Mouse (Mus musculus) lung, embryonic 14.5 days (tissue): Measurements from ENCODE around the gene Bckdk. TPM values are rescaled to one million over a fixed set of nuclear protein-coding genes. Genes with fewer than 3 reads are reported as not detected.

Experiments
- ATAC-seq: fragments of 200-750 bp; cut with Nextera tagmentation; 2 replicates; pipeline ENCODE4 v1.8.0; 2017; ENCODE audit warnings: mild to moderate bottlenecking, moderate TSS enrichment, moderate library complexity; ENCODE audit not compliant: insufficient read depth
- DNase-seq: peaks from one replicate; pipeline ENCODE4 v3.0.0-alpha.2; 2015
- H3K27ac ChIP-seq: fragments of 300-500 bp; sonication (generic); 2 replicates; pipeline ENCODE4 v1.5.1; 2014; ENCODE audit warnings: low read depth, mild to moderate bottlenecking, moderate library complexity
- H3K27me3 ChIP-seq: fragments of 300-500 bp; sonication (generic); 2 replicates; pipeline ENCODE4 v1.6.1; 2014; ENCODE audit warnings: low read length, control low read depth; ENCODE audit not compliant: insufficient read depth
- H3K36me3 ChIP-seq: fragments of 300-500 bp; sonication (generic); 2 replicates; pipeline ENCODE4 v1.6.1; 2014; ENCODE audit warnings: control low read depth; ENCODE audit not compliant: insufficient read depth
- H3K4me1 ChIP-seq: fragments of 300-500 bp; sonication (generic); 2 replicates; pipeline ENCODE4 v1.6.1; 2014; ENCODE audit warnings: antibody characterized with exemption, control low read depth; ENCODE audit not compliant: insufficient read depth
- H3K4me2 ChIP-seq: fragments of 300-500 bp; sonication (generic); 2 replicates; pipeline ENCODE4 v1.6.1; 2014; ENCODE audit warnings: mild to moderate bottlenecking
- H3K4me3 ChIP-seq: fragments of 300-500 bp; sonication (generic); 2 replicates; pipeline ENCODE4 v1.5.1; 2014; ENCODE audit warnings: low read depth, low read length
- H3K9ac ChIP-seq: fragments of 300-500 bp; sonication (generic); 2 replicates; pipeline ENCODE4 v1.6.1; 2014
- H3K9me3 ChIP-seq: fragments of 300-500 bp; sonication (generic); 2 replicates; pipeline ENCODE4 v1.6.1; 2016; ENCODE audit warnings: low read depth, low read length, control low read depth
- CTCF ChIP-seq: IDR thresholded peaks from 2 replicates; pipeline ENCODE4 v1.5.1; 2016; ENCODE audit warnings: antibody characterized with exemption, low read depth
- WGBS: fragments of 180-500 bp; shearing (Covaris S2); extraction: QIAGEN DNeasy Blood & Tissue Kit; methylation state at CpG from one replicate; pipeline ENCODE4 v1.1.7; 2014; 5-methylcytosine and 5-hydroxymethylcytosine counted together
- polyA plus RNA-seq: library from polyadenylated mRNA; unstranded; fragments of >200 nt; fragmentation: Nextera tagmentation; extraction: Ambion mirVana; gene quantifications from 2 replicates; pipeline ENCODE4 v1.2.1, GENCODE M21; 2014

Gene Bckdk
- polyA plus RNA-seq, result 152 and 169 TPM in 2 replicates

GRCm38 (mm10) chr7:127903971-127904796, at the start of gene Bckdk:
Gene Bckdk, plus strand, starts transcription at chr7:127904082.
- Histone ChIP-seq H3K27ac (peak within 1 kb of the TSS; percentile 87), H3K36me3 (peaks cover 41% of the 10 kb centered on the region), H3K4me3 (peak within 1 kb of the TSS; percentile 77), H3K9me3 (no peaks in the 10 kb centered on the region), H3K4me2 (peak within 1 kb of the TSS; percentile 85), H3K9ac (peak within 1 kb of the TSS; percentile 92), H3K27me3 (no peaks in the 10 kb centered on the region), H3K4me1 (no peaks in the 10 kb centered on the region)
- ATAC-seq (peak; percentile 95), DNase-seq (peak; percentile 92)
- WGBS, result 4% methylated on average over 38 of the region's 38 CpGs
- TF ChIP-seq CTCF, result peak; percentile 29; the same call in 1 of the 2 replicates

DNA sequence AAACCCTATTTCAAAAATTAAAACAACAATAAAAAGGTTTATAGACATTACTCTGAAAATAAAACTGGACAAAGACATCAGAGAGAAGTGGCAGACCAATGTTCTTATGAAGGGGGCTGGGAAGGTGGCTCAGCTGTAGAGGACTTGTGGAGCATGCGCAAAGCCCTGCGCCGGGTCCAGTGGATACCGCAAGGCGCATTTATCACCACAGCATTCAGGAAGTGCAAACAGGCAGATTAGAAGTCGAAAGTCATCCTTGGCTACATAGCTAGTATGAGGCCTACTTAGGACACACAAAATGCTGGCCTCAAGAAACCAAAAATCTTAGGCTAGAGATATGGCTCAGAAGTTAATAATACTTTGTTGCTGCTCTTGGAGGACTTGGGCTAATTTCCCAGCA, 45.6 kb upstream of the Bckdk start:
- no peak overlapping the region for H3K4me3 ChIP-seq
- no peak overlapping the region for H3K27ac ChIP-seq
- 86% methylated on average over 6 of the region's 6 CpGs for WGBS
- H3K9ac ChIP-seq, result no peak overlapping the region
- H3K36me3 ChIP-seq, result no peaks in the 10 kb centered on the region
- no peaks in the 10 kb centered on the region for H3K27me3 ChIP-seq
- TF ChIP-seq CTCF, result no peak
- DNase-seq, result no peak
- no peak for ATAC-seq
- no peaks in the 10 kb centered on the region for H3K9me3 ChIP-seq
- H3K4me1 ChIP-seq, result no peaks in the 10 kb centered on the region
- no peak overlapping the region for H3K4me2 ChIP-seq

DNA sequence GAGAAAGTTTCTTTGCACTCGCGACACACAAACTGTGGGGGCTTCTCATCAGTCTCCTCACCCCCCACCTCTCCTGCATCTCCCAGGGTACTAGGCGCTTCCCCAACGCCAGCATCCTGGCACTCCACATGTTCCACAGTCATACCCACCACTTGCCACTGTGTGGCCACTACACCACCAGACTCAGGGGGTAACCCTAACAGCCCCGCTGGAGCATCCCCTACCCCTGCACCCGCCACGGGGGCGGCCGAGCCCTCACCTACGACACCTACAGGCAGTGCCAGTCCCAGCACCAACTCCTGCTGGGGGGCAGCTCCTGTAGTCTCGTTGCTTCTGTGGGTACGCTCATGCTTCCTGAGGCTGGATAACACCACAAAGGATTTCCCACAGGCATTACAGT, 37.4 kb upstream of the Bckdk start:
- Histone ChIP-seq H3K4me2 (no peak overlapping the region), H3K4me3 (no peak overlapping the region), H3K36me3 (peaks cover 46% of the 10 kb centered on the region), H3K27ac (no peak overlapping the region), H3K27me3 (no peaks in the 10 kb centered on the region), H3K9ac (no peak overlapping the region), H3K9me3 (no peaks in the 10 kb centered on the region), H3K4me1 (no peaks in the 10 kb centered on the region)
- no peak for DNase-seq
- no peak for ATAC-seq
- no peak for TF ChIP-seq CTCF
- 91% methylated on average over 12 of the region's 12 CpGs for WGBS

GRCm38 (mm10) chr7:127867641-127868040, 36.2 kb upstream of the Bckdk start:
- ATAC-seq (no peak), DNase-seq (no peak)
- H3K9ac ChIP-seq, result no peak overlapping the region
- H3K36me3 ChIP-seq, result peaks cover 53% of the 10 kb centered on the region
- no peaks in the 10 kb centered on the region for H3K27me3 ChIP-seq
- no peak overlapping the region for H3K4me2 ChIP-seq
- H3K4me1 ChIP-seq, result no peaks in the 10 kb centered on the region
- H3K9me3 ChIP-seq, result no peaks in the 10 kb centered on the region
- WGBS, result 96% methylated on average over 18 of the region's 18 CpGs
- TF ChIP-seq CTCF, result no peak
- H3K27ac ChIP-seq, result no peak overlapping the region
- no peak overlapping the region for H3K4me3 ChIP-seq

DNA sequence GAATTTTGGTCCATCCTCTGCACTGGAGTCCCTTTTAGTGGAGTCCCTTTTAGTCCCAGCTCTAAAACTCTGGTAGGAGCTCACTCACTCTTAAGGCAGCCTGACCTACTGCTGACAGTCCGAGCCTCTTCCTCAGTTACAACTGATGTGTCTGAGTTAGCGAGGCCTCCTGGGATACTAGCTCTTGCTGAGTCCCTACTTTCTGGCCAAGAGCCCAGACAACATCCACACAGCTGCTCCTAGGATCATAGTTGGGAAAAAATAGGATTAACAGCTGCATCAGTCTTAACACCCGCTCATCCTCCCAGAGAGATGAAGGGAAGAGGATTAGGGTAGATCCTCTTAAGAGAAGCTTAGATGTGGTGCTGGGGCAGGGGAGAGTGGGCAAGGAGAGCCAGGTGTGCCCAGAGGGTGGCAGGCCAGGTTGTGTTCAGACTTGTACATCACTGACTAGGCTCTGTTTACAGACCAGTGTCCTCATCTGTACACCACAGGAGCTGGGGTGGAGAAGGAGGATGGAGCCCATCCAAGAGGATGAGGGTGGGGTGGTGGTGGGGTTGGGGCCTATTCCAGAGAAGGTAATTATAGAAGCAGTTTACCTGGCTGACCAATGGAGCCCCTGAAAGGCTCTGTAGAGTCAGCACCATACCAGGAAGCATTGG, 34.6 kb upstream of the Bckdk start:
- no peak overlapping the region for H3K9ac ChIP-seq
- ATAC-seq, result peak; percentile 53; the same call in 1 of the 2 replicates
- TF ChIP-seq CTCF, result no peak
- peak; percentile 79 for DNase-seq
- H3K4me3 ChIP-seq, result no peak overlapping the region
- H3K27ac ChIP-seq, result no peak overlapping the region
- no peak overlapping the region for H3K4me2 ChIP-seq
- no peaks in the 10 kb centered on the region for H3K27me3 ChIP-seq
- H3K4me1 ChIP-seq, result peaks cover 4% of the 10 kb centered on the region
- H3K36me3 ChIP-seq, result peaks cover 53% of the 10 kb centered on the region
- WGBS, result 41% methylated on average over 3 of the region's 3 CpGs
- no peaks in the 10 kb centered on the region for H3K9me3 ChIP-seq

DNA sequence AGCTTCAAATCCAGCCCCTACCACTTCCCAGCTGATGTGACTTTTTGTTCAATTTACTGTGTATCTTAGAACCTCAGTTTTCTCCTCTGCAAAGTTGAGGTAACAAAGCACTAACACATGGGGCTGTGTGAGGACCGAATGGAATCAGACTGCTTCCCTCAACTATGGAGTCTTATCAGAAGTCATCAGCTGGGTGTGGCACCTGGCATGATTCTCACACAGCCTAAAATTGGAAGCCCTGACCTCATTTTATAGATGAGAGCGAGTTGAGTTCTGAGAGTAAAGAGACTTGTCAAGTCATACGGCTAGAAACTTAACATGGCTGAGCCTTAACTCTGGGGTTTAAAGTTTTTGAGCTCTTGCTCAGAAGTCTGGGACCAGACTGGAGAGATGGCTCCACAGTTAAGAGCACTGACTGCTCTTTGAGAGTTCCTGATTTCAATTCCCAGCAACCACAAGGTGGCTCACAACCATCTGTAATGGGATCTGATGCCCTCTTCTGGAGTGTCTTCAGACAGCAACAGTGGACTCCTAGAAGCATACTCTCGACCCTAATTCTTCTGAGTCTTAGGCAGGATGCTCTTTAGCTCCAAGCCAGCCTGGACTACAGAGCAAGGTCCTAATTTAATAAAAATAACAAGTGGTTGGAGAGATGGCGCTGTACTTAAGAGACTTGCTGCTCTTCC, 33.6 kb upstream of the Bckdk start:
- Histone ChIP-seq H3K27me3 (no peaks in the 10 kb centered on the region), H3K4me2 (no peak overlapping the region), H3K4me1 (peaks cover 8% of the 10 kb centered on the region), H3K4me3 (no peak overlapping the region), H3K9me3 (no peaks in the 10 kb centered on the region), H3K36me3 (peaks cover 45% of the 10 kb centered on the region), H3K27ac (no peak overlapping the region), H3K9ac (no peak overlapping the region)
- 78% methylated on average over 5 of the region's 5 CpGs for WGBS
- peak; percentile 45 for TF ChIP-seq CTCF
- DNase-seq (peak; percentile 10), ATAC-seq (no peak)
